In the genomic region with DNA sequence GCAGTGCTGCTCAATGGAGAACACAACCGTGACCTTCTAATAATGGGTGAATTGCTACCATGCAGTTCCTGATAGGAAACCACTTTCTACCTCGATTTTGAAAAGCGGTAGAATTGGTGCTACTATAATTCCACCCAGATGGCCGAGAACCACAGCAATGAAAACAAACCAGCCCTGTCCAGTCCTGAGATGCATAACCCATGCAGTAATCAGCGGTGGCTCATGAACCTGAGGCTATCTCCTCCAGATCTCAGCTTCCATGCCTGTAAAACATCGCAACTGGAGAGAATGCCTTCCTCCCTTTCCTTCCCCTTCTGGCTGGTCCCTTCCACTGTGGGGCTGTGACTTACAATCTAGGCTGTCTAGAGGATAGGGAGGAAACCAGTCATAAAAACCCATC, we compare ENCODE assay signal across 21 mouse cellular contexts. TPM values are rescaled to one million over a fixed set of nuclear protein-coding genes. Genes with fewer than 3 reads are reported as not detected.
"Had no signal": no experiment of that assay in that cellular context is flagged by ENCODE, and none has a peak within 500 bp of the region (broad histone marks: within the 10 kb centered on the region; RNA-seq: fewer than 3 reads in every experiment).

No protein-coding gene starts in this region.

- H3K36me3 ChIP-seq: midbrain, embryonic 15.5 days; neural tube, embryonic 13.5 days had no signal

- H3K9ac ChIP-seq: liver, embryonic 14.5 days; midbrain, embryonic 15.5 days; neural tube, embryonic 13.5 days had no signal

- H3K4me2 ChIP-seq: midbrain, embryonic 11.5 days; midbrain, embryonic 15.5 days; neural tube, embryonic 13.5 days had no signal

- ATAC-seq: intestine, postnatal 0 days; lung, postnatal 0 days; midbrain, embryonic 15.5 days had no signal

- H3K27ac ChIP-seq: left cerebral cortex, adult 2 months; liver, embryonic 14.5 days; midbrain, embryonic 15.5 days; neural tube, embryonic 13.5 days had no signal

- H3K9me3 ChIP-seq: midbrain, embryonic 15.5 days; neural tube, embryonic 13.5 days had no signal

- H3K27me3 ChIP-seq: midbrain, embryonic 15.5 days; neural tube, embryonic 13.5 days had no signal

- DNase-seq: kidney, postnatal 14 days; liver; lung, adult 2 months; lung, postnatal 36 days; retina, postnatal 1 day; right cerebral cortex, postnatal 4 days; spleen, adult 18-20 months; thymus, adult 18-20 months; thymus, postnatal 14 days had no signal

- H3K4me3 ChIP-seq: left cerebral cortex, adult 2 months; midbrain, embryonic 15.5 days; neural tube, embryonic 13.5 days had no signal

RNA-seq across cellular contexts. Expression of a gene that starts 59.7 kb away (rescaled TPM):
- total RNA-seq: layer of hippocampus, postnatal 25 days; left cerebral cortex, adult 2 months; left cerebral cortex, postnatal 14 days; megakaryocyte progenitor cell, adult 5-6 weeks had no signal
- polyA plus RNA-seq: intestine, postnatal 0 days; limb, embryonic 11.5 days; lung, adult 2 months; lung, postnatal 0 days; midbrain, embryonic 11.5 days; midbrain, embryonic 15.5 days; neural tube, embryonic 13.5 days; stomach, embryonic 14.5 days had no signal
